8 mouse cellular contexts compared by ENCODE assay signal in the genomic region with DNA sequence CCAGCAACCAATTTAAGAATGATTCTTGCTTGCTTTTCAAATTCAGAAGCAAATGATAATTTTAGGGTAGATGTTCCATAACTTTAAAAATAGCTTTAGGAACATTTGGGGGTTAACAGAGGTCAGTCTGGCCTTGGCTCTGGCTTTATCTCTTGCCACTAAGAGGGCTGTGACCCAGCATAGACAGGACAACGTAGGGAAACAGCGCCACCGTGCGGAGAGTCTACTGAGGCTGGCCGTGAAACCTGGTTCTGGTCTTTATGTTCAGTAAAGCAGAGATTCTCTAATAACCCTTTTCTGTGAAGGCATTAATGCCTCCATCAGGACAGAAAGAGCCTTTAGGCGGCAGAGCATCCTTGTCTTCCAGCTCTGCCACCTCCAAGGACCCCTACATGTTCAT. TPM values are rescaled to one million over a fixed set of nuclear protein-coding genes. Genes with fewer than 3 reads are reported as not detected.
DNase-seq lines count a peak whose midpoint lies in the region; ATAC-seq and TF ChIP-seq lines count a peak whose summit lies in the region.

No protein-coding gene starts in this region.

- H3K4me1 ChIP-seq in forebrain, postnatal 0 days (ENCODE audit: insufficient read depth), result no peaks in the 10 kb centered on the region
- no peaks in the 10 kb centered on the region for H3K4me1 ChIP-seq in forebrain, embryonic 13.5 days
- no peaks in the 10 kb centered on the region for H3K4me1 ChIP-seq in midbrain, postnatal 0 days (ENCODE audit: insufficient read depth, low read length)

- peak; percentile 74 for DNase-seq in forebrain, postnatal 0 days
- DNase-seq in brain, embryonic 14.5 days (ENCODE audit: low read depth), result peak; percentile 76
- peak; percentile 56 for DNase-seq in hindlimb bud, embryonic 11.5 days (ENCODE audit: extremely low spot score, low read depth, low spot score)
- DNase-seq in left cerebral cortex, postnatal 10 days (ENCODE audit: extremely low spot score in 1 of 2, low spot score in 2 of 2), result peak; percentile 66 to 82
- peak; percentile 79 for DNase-seq in midbrain, postnatal 0 days (ENCODE audit: low spot score)
- peak; percentile 88 to 97 for DNase-seq in spleen, postnatal 4 days (ENCODE audit: low spot score in 2 of 2)

- no peak overlapping the region for H3K27ac ChIP-seq in forebrain, postnatal 0 days (ENCODE audit: low read depth, low read length)
- no peak overlapping the region for H3K27ac ChIP-seq in forebrain, embryonic 13.5 days
- no peak overlapping the region for H3K27ac ChIP-seq in midbrain, postnatal 0 days (ENCODE audit: low read depth, low read length)

- no peak overlapping the region for H3K9ac ChIP-seq in forebrain, postnatal 0 days
- H3K9ac ChIP-seq in forebrain, embryonic 13.5 days, result no peak overlapping the region
- H3K9ac ChIP-seq in midbrain, postnatal 0 days (replicated peaks; ENCODE audit: low read length, poor library complexity, severe bottlenecking), result no peak overlapping the region

- intact Hi-C loops in left cerebral cortex, postnatal 10 days (cut with DNase I), result loop anchor here (2.0 to 5.0 kb wide), 3 partner anchors 55 to 235 kb away; no protein-coding TSS in a partner anchor

- peak; percentile 79 for TF ChIP-seq CTCF in forebrain, postnatal 0 days (IDR thresholded peaks at IDR 0.05; ENCODE audit: low read depth)
- peak; percentile 89 for TF ChIP-seq CTCF in brain, embryonic 14.5 days (IDR thresholded peaks at IDR 0.05; ENCODE audit: borderline replicate concordance, extremely low read depth, insufficient read depth, insufficient read length)
- peak; percentile 83 for TF ChIP-seq CTCF in midbrain, postnatal 0 days (IDR thresholded peaks at IDR 0.05)

- no peaks in the 10 kb centered on the region for H3K36me3 ChIP-seq in forebrain, postnatal 0 days (ENCODE audit: insufficient read depth)
- no peaks in the 10 kb centered on the region for H3K36me3 ChIP-seq in forebrain, embryonic 13.5 days (ENCODE audit: poor library complexity, severe bottlenecking)
- no peaks in the 10 kb centered on the region for H3K36me3 ChIP-seq in midbrain, postnatal 0 days (ENCODE audit: insufficient read depth, low read length)

- H3K4me2 ChIP-seq in forebrain, postnatal 0 days (ENCODE audit: low read depth), result no peak overlapping the region
- no peak overlapping the region for H3K4me2 ChIP-seq in forebrain, embryonic 13.5 days
- H3K4me2 ChIP-seq in midbrain, postnatal 0 days (ENCODE audit: low read depth, low read length, poor library complexity, severe bottlenecking), result no peak overlapping the region

- WGBS in forebrain, postnatal 0 days, result 1% methylated on average over 6 of the region's 6 CpGs
- WGBS in forebrain, embryonic 13.5 days, result 4% methylated on average over 6 of the region's 6 CpGs
- 5% methylated on average over 6 of the region's 6 CpGs for WGBS in midbrain, postnatal 0 days

- ATAC-seq in forebrain, postnatal 0 days, result no peak
- no peak for ATAC-seq in forebrain, embryonic 13.5 days
- ATAC-seq in frontal cortex, adult (ENCODE audit: low TSS enrichment), result peak; percentile 82
- no peak for ATAC-seq in midbrain, postnatal 0 days (ENCODE audit: low FRiP score)

- H3K9me3 ChIP-seq in forebrain, postnatal 0 days (ENCODE audit: low read length), result no peaks in the 10 kb centered on the region
- no peaks in the 10 kb centered on the region for H3K9me3 ChIP-seq in forebrain, embryonic 13.5 days (replicated peaks)
- H3K9me3 ChIP-seq in midbrain, postnatal 0 days (ENCODE audit: low read length), result no peaks in the 10 kb centered on the region

- no peak for TF ChIP-seq POLR2A in brain, embryonic 14.5 days (IDR thresholded peaks at IDR 0.05; ENCODE audit: borderline replicate concordance, extremely low read depth, insufficient read depth, insufficient read length, poor library complexity, severe bottlenecking)

- H3K4me3 ChIP-seq in forebrain, postnatal 0 days (ENCODE audit: low read depth, low read length), result no peak overlapping the region
- no peak overlapping the region for H3K4me3 ChIP-seq in forebrain, embryonic 13.5 days
- no peak overlapping the region for H3K4me3 ChIP-seq in midbrain, postnatal 0 days (ENCODE audit: low read depth, low read length)

- no peaks in the 10 kb centered on the region for H3K27me3 ChIP-seq in forebrain, postnatal 0 days (ENCODE audit: insufficient read depth, low read length)
- H3K27me3 ChIP-seq in forebrain, embryonic 13.5 days, result no peaks in the 10 kb centered on the region
- H3K27me3 ChIP-seq in midbrain, postnatal 0 days (ENCODE audit: insufficient read depth, low read length), result no peaks in the 10 kb centered on the region

RNA-seq across cellular contexts. Expression of a gene that starts 9.3 kb away (rescaled TPM):
- total RNA-seq in forebrain, postnatal 0 days (2014; rRNA removed), result 5.4 and 9.8 TPM in 2 replicates
- polyA plus RNA-seq in forebrain, postnatal 0 days (2015; fragmentation: Nextera tagmentation; extraction: Ambion mirVana), result 8.0 and 9.3 TPM in 2 replicates
- 2.1 and 2.3 TPM in 2 replicates for polyA plus RNA-seq in forebrain, embryonic 13.5 days (2015; fragmentation: Nextera tagmentation; extraction: Ambion mirVana)
- polyA plus RNA-seq in brain, embryonic 14.5 days (2012; rRNA removed), result 5.4 and 5.6 TPM in 2 replicates
- total RNA-seq in left cerebral cortex, postnatal 10 days (2021), result 1 to 10 TPM; 6.4 to 6.9 TPM
- 10.9 and 23.6 TPM in 2 replicates for total RNA-seq in midbrain, postnatal 0 days (2014; rRNA removed)
- 8.2 and 8.4 TPM in 2 replicates for polyA plus RNA-seq in midbrain, postnatal 0 days (2015; fragmentation: Nextera tagmentation; extraction: Ambion mirVana)

RNA-seq across cellular contexts. Expression of a gene that starts 20.9 kb away (rescaled TPM):
- 0.08 and 0.19 TPM in 2 replicates for total RNA-seq in forebrain, postnatal 0 days (2014; rRNA removed)
- 0.21 TPM in 1 of 2 replicates, not detected in the other for polyA plus RNA-seq in forebrain, postnatal 0 days (2015; fragmentation: Nextera tagmentation; extraction: Ambion mirVana)
- polyA plus RNA-seq in forebrain, embryonic 13.5 days (2015; fragmentation: Nextera tagmentation; extraction: Ambion mirVana), result 0.04 TPM in 1 of 2 replicates, not detected in the other
- polyA plus RNA-seq in brain, embryonic 14.5 days (2012; rRNA removed), result 0.06 and 0.26 TPM in 2 replicates
- not detected for total RNA-seq in left cerebral cortex, postnatal 10 days (2021)
- total RNA-seq in midbrain, postnatal 0 days (2014; rRNA removed), result 0.16 TPM in 1 of 2 replicates, not detected in the other
- 0.06 and 0.10 TPM in 2 replicates for polyA plus RNA-seq in midbrain, postnatal 0 days (2015; fragmentation: Nextera tagmentation; extraction: Ambion mirVana)

RNA-seq across cellular contexts. Expression of a gene that starts 22.9 kb away (rescaled TPM):
- 0.23 TPM in 1 of 2 replicates, not detected in the other for total RNA-seq in forebrain, postnatal 0 days (2014; rRNA removed)
- 0.11 TPM in 1 of 2 replicates, not detected in the other for polyA plus RNA-seq in forebrain, postnatal 0 days (2015; fragmentation: Nextera tagmentation; extraction: Ambion mirVana)
- polyA plus RNA-seq in forebrain, embryonic 13.5 days (2015; fragmentation: Nextera tagmentation; extraction: Ambion mirVana), result 0.49 and 1.4 TPM in 2 replicates
- 0.50 and 1.0 TPM in 2 replicates for polyA plus RNA-seq in brain, embryonic 14.5 days (2012; rRNA removed)
- total RNA-seq in left cerebral cortex, postnatal 10 days (2021), result under 1 TPM; 0.45 to 0.99 TPM
- 0.66 TPM in 1 of 2 replicates, not detected in the other for total RNA-seq in midbrain, postnatal 0 days (2014; rRNA removed)
- polyA plus RNA-seq in midbrain, postnatal 0 days (2015; fragmentation: Nextera tagmentation; extraction: Ambion mirVana), result 0.21 TPM in 1 of 2 replicates, not detected in the other

RNA-seq across cellular contexts. Expression of a gene that starts 37.6 kb away (rescaled TPM):
- total RNA-seq in forebrain, postnatal 0 days (2014; rRNA removed), result 0.23 and 0.43 TPM in 2 replicates
- 0.07 TPM in 1 of 2 replicates, not detected in the other for polyA plus RNA-seq in forebrain, postnatal 0 days (2015; fragmentation: Nextera tagmentation; extraction: Ambion mirVana)
- polyA plus RNA-seq in forebrain, embryonic 13.5 days (2015; fragmentation: Nextera tagmentation; extraction: Ambion mirVana), result 0.12 TPM in 1 of 2 replicates, not detected in the other
- 0.19 and 0.42 TPM in 2 replicates for polyA plus RNA-seq in brain, embryonic 14.5 days (2012; rRNA removed)
- under 1 TPM; 0.36 to 0.51 TPM for total RNA-seq in left cerebral cortex, postnatal 10 days (2021)
- total RNA-seq in midbrain, postnatal 0 days (2014; rRNA removed), result 0.42 and 0.49 TPM in 2 replicates
- 0.06 and 0.07 TPM in 2 replicates for polyA plus RNA-seq in midbrain, postnatal 0 days (2015; fragmentation: Nextera tagmentation; extraction: Ambion mirVana)
